Mouse (Mus musculus) liver, embryonic 14.5 days (tissue): ENCODE measurements around the gene Mipol1.

Experiments used
- CTCF ChIP-seq: IDR thresholded peaks from 2 replicates; pipeline ENCODE4 v1.5.1; 2016; ENCODE audit warnings: antibody characterized with exemption, low read depth, control low read depth
- EP300 ChIP-seq: IDR thresholded peaks from 2 replicates; pipeline ENCODE4 v1.6.1; 2016; ENCODE audit warnings: antibody characterized with exemption, low read depth

GRCm38 (mm10) chr12:57194609-57195008 is 35.6 kb upstream of the Mipol1 start:
- TF ChIP-seq EP300 (no peak), CTCF (peak; percentile 90)
